Mouse (Mus musculus): ENCODE measurements around the gene Birc3. TPM values are rescaled to one million over a fixed set of nuclear protein-coding genes. Genes with fewer than 3 reads are reported as not detected.

The Birc3 gene
- polyA plus RNA-seq, 1 experiment, result 33.5 TPM

DNA sequence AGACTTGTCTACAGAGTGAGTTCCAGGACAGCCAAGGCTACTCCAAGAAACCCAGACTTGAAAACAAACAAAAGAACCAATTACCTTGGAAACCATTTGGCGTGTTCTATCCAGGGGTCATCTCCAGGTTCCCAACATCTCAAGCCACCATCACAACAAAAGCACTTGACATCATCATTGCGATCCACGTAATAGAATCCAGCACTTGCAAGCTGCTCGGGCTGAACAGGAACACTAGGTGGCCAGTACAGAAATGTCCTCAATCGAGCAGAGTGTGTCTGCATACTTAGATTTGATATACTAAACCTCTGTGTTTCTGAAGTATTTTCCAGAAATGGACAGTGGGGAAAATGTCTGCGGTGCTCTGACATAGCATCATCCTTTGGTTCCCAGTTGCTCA is 39.6 kb downstream of the Birc3 start:
- H3K36me3 ChIP-seq (ENCODE audit: control insufficient read depth, insufficient read depth, low read length), result peaks cover 8% of the 10 kb centered on the region
- TF ChIP-seq CTCF (IDR thresholded peaks at IDR 0.05; ENCODE audit: borderline replicate concordance, control insufficient read depth, extremely low read depth, insufficient read depth, low read length, poor library complexity), result no peak
- TF ChIP-seq POLR2A (IDR thresholded peaks at IDR 0.05; ENCODE audit: control insufficient read depth, extremely low read depth, insufficient read depth, low read length, poor library complexity), result no peak
- no peak overlapping the region for H3K4me3 ChIP-seq (ENCODE audit: control insufficient read depth, insufficient read depth, low read length)
- H3K27ac ChIP-seq (ENCODE audit: control insufficient read depth, insufficient read depth, low read length), result no peak overlapping the region
- WGBS, result 89% methylated on average over 6 of the region's 6 CpGs
- peaks cover 18% of the 10 kb centered on the region for H3K4me1 ChIP-seq (replicated peaks; ENCODE audit: control insufficient read depth, insufficient read depth, low read length)
- DNase-seq, result no peak
- H3K27me3 ChIP-seq (ENCODE audit: control insufficient read depth, insufficient read depth, low read length), result no peaks in the 10 kb centered on the region

DNA sequence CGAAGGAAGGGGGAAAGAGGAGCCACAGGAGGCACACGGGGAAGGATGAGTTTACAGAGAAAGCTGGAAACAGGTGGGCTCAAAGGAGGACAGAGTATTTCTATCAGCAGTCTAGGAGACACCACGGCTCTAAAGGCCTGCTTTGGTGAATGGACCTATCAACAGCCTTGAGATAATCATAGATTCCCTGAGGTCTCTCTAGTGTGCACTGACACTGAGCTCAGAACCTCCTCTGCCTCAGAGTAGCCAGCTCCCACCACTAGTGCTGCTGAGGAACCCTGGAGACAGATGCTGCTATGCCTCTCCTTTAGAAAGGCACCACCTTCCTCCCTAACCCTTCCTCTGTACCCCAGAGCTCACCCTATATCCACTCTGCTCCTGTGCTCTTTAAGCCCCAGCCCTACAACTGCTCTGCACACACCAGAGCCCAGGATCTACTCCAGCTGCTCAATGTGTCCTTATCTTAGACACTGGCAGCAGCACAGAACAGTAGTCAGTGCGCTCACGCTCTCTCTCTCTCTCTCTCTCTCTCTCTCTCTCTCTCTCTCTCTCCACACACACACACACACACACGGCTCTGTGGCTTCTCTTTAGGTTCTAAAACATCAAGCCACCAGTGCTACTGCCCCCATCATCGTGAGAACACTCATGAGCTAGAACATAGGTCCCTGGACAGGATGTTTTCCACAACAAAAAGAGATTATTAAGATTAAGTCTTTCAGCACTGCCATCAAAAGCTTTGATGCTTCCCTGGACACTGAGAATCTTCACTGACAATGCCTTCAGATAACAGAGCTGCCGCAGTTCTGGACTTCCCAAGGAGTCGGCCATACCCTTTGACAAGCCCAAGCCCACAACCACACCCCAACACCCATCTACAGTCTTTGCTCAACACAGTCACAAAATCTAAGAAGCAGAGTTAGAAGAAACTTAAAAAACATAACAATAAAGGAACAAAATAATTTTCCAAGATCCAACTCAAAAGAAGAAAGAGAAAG is 43.2 kb downstream of the Birc3 start:
- Histone ChIP-seq H3K36me3 (ENCODE audit: control insufficient read depth, insufficient read depth, low read length) (peaks cover 8% of the 10 kb centered on the region), H3K4me1 (replicated peaks; ENCODE audit: control insufficient read depth, insufficient read depth, low read length) (peaks cover 21% of the 10 kb centered on the region), H3K27ac (ENCODE audit: control insufficient read depth, insufficient read depth, low read length) (peak overlapping the region; percentile 63), H3K4me3 (ENCODE audit: control insufficient read depth, insufficient read depth, low read length) (no peak overlapping the region), H3K27me3 (ENCODE audit: control insufficient read depth, insufficient read depth, low read length) (no peaks in the 10 kb centered on the region)
- DNase-seq, result no peak
- TF ChIP-seq CTCF (IDR thresholded peaks at IDR 0.05; ENCODE audit: borderline replicate concordance, control insufficient read depth, extremely low read depth, insufficient read depth, low read length, poor library complexity) (no peak), POLR2A (IDR thresholded peaks at IDR 0.05; ENCODE audit: control insufficient read depth, extremely low read depth, insufficient read depth, low read length, poor library complexity) (no peak)
- 59% methylated on average over 9 of the region's 9 CpGs for WGBS

DNA sequence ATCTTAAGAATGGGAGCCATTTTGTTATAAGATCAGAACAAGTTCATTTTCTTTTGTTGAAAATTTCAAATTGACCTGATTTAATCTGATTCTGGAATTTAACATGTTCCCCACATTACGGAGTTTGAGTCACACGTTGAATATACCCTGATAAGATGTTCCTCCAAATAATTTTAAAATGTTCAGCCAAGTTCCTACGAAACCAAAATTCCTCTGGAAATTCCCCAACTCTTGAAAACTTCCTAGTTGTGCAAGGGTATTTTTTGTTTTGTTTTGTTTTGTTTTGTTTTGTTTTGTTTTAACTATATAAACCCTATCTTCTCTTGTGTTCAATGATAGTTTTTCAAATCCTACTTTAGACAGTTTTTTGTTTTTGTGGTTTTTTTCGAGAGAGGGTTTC is 44.3 kb downstream of the Birc3 start:
- Histone ChIP-seq H3K27me3 (ENCODE audit: control insufficient read depth, insufficient read depth, low read length) (no peaks in the 10 kb centered on the region), H3K4me1 (replicated peaks; ENCODE audit: control insufficient read depth, insufficient read depth, low read length) (peaks cover 19% of the 10 kb centered on the region), H3K4me3 (ENCODE audit: control insufficient read depth, insufficient read depth, low read length) (no peak overlapping the region), H3K27ac (ENCODE audit: control insufficient read depth, insufficient read depth, low read length) (no peak overlapping the region), H3K36me3 (ENCODE audit: control insufficient read depth, insufficient read depth, low read length) (peaks cover 7% of the 10 kb centered on the region)
- TF ChIP-seq POLR2A (IDR thresholded peaks at IDR 0.05; ENCODE audit: control insufficient read depth, extremely low read depth, insufficient read depth, low read length, poor library complexity), result no peak
- no peak for TF ChIP-seq CTCF (IDR thresholded peaks at IDR 0.05; ENCODE audit: borderline replicate concordance, control insufficient read depth, extremely low read depth, insufficient read depth, low read length, poor library complexity)
- DNase-seq, result no peak
- 91% methylated on average over 4 of the region's 4 CpGs for WGBS

DNA sequence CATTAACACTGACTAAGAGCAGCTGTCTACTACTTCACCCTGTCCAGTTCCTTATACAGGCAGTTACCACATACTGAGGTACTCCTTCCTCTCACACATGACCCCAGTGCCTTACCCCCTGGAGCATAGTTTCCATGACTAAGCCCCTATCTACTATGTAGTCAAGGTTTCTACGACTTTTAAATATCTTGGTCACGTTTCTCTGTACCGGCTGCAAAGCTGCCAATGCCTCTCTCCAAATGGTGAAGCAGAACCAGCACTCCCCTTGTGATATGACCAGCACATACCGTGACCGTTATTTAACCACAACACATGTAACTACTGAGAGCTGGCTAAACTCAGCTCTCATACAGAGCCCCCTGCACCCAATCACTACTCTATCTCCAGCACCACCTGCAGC is 48.1 kb downstream of the Birc3 start:
- Histone ChIP-seq H3K27ac (ENCODE audit: control insufficient read depth, insufficient read depth, low read length) (no peak overlapping the region), H3K36me3 (ENCODE audit: control insufficient read depth, insufficient read depth, low read length) (peaks cover 21% of the 10 kb centered on the region), H3K27me3 (ENCODE audit: control insufficient read depth, insufficient read depth, low read length) (no peaks in the 10 kb centered on the region), H3K4me1 (replicated peaks; ENCODE audit: control insufficient read depth, insufficient read depth, low read length) (peaks cover 9% of the 10 kb centered on the region), H3K4me3 (ENCODE audit: control insufficient read depth, insufficient read depth, low read length) (no peak overlapping the region)
- DNase-seq, result no peak
- TF ChIP-seq CTCF (IDR thresholded peaks at IDR 0.05; ENCODE audit: borderline replicate concordance, control insufficient read depth, extremely low read depth, insufficient read depth, low read length, poor library complexity) (no peak), POLR2A (IDR thresholded peaks at IDR 0.05; ENCODE audit: control insufficient read depth, extremely low read depth, insufficient read depth, low read length, poor library complexity) (no peak)
- WGBS, result 95% methylated on average over 5 of the region's 5 CpGs

DNA sequence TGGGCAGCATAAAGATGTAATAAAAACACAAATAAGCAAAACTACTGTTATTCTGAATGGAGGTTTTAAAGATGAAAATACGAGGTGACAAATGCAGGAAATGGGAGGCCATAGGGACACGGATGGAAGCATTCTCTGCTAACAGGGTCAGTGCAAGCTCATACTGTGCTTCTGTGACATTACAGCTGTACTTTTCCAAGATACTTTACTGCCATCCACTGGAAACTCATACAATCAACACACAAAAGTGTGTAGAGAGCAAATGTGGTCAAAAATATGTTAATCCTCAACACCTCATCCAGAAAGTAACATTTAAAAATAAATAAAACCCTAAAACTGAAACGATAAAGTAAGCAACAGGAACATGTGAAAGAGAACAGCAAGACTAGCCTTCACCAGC is 50.2 kb downstream of the Birc3 start:
- TF ChIP-seq POLR2A (IDR thresholded peaks at IDR 0.05; ENCODE audit: control insufficient read depth, extremely low read depth, insufficient read depth, low read length, poor library complexity), result no peak
- no peak for TF ChIP-seq CTCF (IDR thresholded peaks at IDR 0.05; ENCODE audit: borderline replicate concordance, control insufficient read depth, extremely low read depth, insufficient read depth, low read length, poor library complexity)
- WGBS, result 84% methylated on average over 3 of the region's 3 CpGs
- Histone ChIP-seq H3K27me3 (ENCODE audit: control insufficient read depth, insufficient read depth, low read length) (no peaks in the 10 kb centered on the region), H3K4me3 (ENCODE audit: control insufficient read depth, insufficient read depth, low read length) (no peak overlapping the region), H3K4me1 (replicated peaks; ENCODE audit: control insufficient read depth, insufficient read depth, low read length) (peaks cover 3% of the 10 kb centered on the region; the same call in 1 of the 2 replicates), H3K36me3 (ENCODE audit: control insufficient read depth, insufficient read depth, low read length) (peaks cover 36% of the 10 kb centered on the region), H3K27ac (ENCODE audit: control insufficient read depth, insufficient read depth, low read length) (no peak overlapping the region)
- no peak for DNase-seq

DNA sequence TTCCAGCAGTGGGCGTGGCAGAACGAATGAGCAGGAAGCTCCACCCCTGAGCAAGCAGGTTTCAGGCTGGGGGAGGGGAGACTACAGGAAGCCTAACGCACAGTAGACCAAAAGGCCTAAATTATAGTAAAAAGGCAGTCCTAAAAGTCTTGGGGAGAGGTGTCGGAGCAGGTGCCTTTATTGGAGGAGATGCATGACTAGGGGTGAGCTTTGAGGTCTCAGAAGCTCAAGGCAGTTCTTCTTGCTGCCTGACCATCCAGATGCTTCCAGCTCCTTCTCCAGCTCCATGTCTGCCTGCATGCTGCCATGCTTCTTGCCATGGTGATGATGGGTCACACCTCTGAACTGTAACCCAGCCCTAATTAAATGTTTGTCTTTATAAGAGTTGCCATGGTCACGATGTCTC is 67.9 kb downstream of the Birc3 start:
- Histone ChIP-seq H3K36me3 (ENCODE audit: control insufficient read depth, insufficient read depth, low read length) (no peaks in the 10 kb centered on the region), H3K27me3 (ENCODE audit: control insufficient read depth, insufficient read depth, low read length) (no peaks in the 10 kb centered on the region), H3K27ac (ENCODE audit: control insufficient read depth, insufficient read depth, low read length) (no peak overlapping the region), H3K4me1 (replicated peaks; ENCODE audit: control insufficient read depth, insufficient read depth, low read length) (peaks cover 3% of the 10 kb centered on the region), H3K4me3 (ENCODE audit: control insufficient read depth, insufficient read depth, low read length) (no peak overlapping the region)
- 77% methylated on average over 5 of the region's 5 CpGs for WGBS
- no peak for DNase-seq
- TF ChIP-seq POLR2A (IDR thresholded peaks at IDR 0.05; ENCODE audit: control insufficient read depth, extremely low read depth, insufficient read depth, low read length, poor library complexity), result no peak
- TF ChIP-seq CTCF (IDR thresholded peaks at IDR 0.05; ENCODE audit: borderline replicate concordance, control insufficient read depth, extremely low read depth, insufficient read depth, low read length, poor library complexity), result no peak

Other genes starting within 250 kb of the Birc3 start
- 0.04 TPM in 1 of 2 replicates, not detected in the other for gene Mmp20, start 245.0 kb downstream of the Birc3 start, polyA plus RNA-seq (2012; rRNA removed)
- gene Mmp7, start 181.1 kb downstream of the Birc3 start, polyA plus RNA-seq (2012; rRNA removed), result 1.1 and 2.3 TPM in 2 replicates
- 123 and 128 TPM in 2 replicates for gene Tmem123, start 109.1 kb downstream of the Birc3 start, polyA plus RNA-seq (2012; rRNA removed)
- gene Birc2, start 36.1 kb downstream of the Birc3 start, polyA plus RNA-seq (2012; rRNA removed), result 43.5 and 43.6 TPM in 2 replicates
- gene Yap1, start 131.4 kb upstream of the Birc3 start, polyA plus RNA-seq (2012; rRNA removed), result 13.3 and 14.4 TPM in 2 replicates
- gene Cfap300, start 169.6 kb upstream of the Birc3 start, polyA plus RNA-seq (2012; rRNA removed), result 0.62 and 0.93 TPM in 2 replicates

Measured in thymus, adult 2 months (tissue).